Mouse (Mus musculus): ENCODE data around the gene Krtap10-4. TPM values are rescaled to one million over a fixed set of nuclear protein-coding genes. Genes with fewer than 3 reads are reported as not detected.
"Not testable (repeated sequence)": the region's sequence is repeated elsewhere in the genome, so short reads cannot be mapped to it uniquely, and the experiment has no call there.

Gene Krtap10-4
- polyA plus RNA-seq, 1 experiment from 2014 or later: not detected

DNA sequence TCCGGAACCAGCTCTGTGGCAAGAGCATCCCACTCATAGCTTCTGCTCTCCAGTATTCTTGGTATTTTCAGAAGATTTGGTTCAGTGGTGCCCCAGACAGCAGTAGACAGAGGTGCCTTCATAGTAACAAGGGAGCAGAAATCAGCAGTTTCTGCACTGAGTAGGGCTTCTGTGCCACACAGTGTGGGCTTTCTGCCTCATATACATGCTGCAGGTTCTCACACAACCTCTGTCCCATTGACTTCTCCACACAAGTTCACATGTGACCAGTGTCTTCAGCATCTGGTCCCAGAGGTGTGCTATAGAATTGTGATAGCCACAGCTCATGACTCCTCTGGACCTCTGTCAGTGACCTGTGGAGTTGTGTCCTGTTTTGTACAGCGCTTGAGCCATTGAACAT is 38.3 kb downstream of the Krtap10-4 start:
- Histone ChIP-seq H3K9ac (ENCODE audit: low read length) (no peak overlapping the region), H3K36me3 (ENCODE audit: control insufficient read depth, insufficient read depth, low read length) (no peaks in the 10 kb centered on the region), H3K27ac (replicated peaks in 1 of 2; ENCODE audit: control insufficient read depth in 1 of 2, insufficient read depth in 1 of 2, low read depth in 2 of 2, low read length in 2 of 2) (no peak overlapping the region), H3K27me3 (ENCODE audit: control insufficient read depth, insufficient read depth, low read length) (no peaks in the 10 kb centered on the region), H3K4me3 (ENCODE audit: control insufficient read depth in 1 of 2, insufficient read depth in 1 of 2, low read depth in 1 of 2, low read length in 2 of 2) (no peak overlapping the region), H3K9me3 (ENCODE audit: control insufficient read depth, low read length) (no peaks in the 10 kb centered on the region), H3K4me2 (ENCODE audit: low read length) (no peak overlapping the region), H3K4me1 (ENCODE audit: control insufficient read depth in 2 of 2, insufficient read depth in 2 of 2, low read length in 2 of 2) (no peaks in the 10 kb centered on the region)
- no peak for ATAC-seq (ENCODE audit: insufficient number of reproducible peaks, insufficient read depth, low FRiP score, low read depth)
- WGBS: 69% methylated on average over 2 of the region's 2 CpGs

DNA sequence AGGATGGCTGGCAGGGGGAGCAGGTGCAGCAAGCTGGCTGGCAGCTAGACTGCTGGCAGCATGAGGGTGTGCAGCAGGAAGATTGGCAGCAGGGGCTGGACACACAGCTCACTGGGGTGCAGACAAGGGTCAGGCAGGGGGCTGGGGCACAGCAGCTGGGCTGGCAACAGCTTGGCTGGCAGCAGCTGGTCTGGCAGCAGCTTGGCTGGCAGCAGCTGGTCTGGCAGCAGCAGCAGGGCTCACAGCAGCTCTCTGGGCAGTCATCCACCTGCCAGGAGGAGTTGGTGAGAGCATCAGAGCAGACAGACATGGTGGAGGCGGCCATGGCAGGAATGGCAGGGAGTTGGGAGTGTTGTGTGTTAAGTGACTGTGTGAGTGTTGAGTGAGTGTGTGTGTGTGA is 39.0 kb downstream of the Krtap10-4 start, which contains the start of gene Gm7137:
Gene Gm7137, minus strand, starts transcription at position 325 of the 400 bp plus-strand sequence.
- H3K4me3 ChIP-seq (ENCODE audit: control insufficient read depth in 1 of 2, insufficient read depth in 1 of 2, low read depth in 1 of 2, low read length in 2 of 2); H3K4me2 ChIP-seq (ENCODE audit: low read length); H3K9me3 ChIP-seq (ENCODE audit: control insufficient read depth, low read length); H3K27ac ChIP-seq (replicated peaks in 1 of 2; ENCODE audit: control insufficient read depth in 1 of 2, insufficient read depth in 1 of 2, low read depth in 2 of 2, low read length in 2 of 2); H3K36me3 ChIP-seq (ENCODE audit: control insufficient read depth, insufficient read depth, low read length); ATAC-seq (ENCODE audit: insufficient number of reproducible peaks, insufficient read depth, low FRiP score, low read depth); H3K27me3 ChIP-seq (ENCODE audit: control insufficient read depth, insufficient read depth, low read length); H3K4me1 ChIP-seq (ENCODE audit: control insufficient read depth in 2 of 2, insufficient read depth in 2 of 2, low read length in 2 of 2); H3K9ac ChIP-seq (ENCODE audit: low read length): not testable (repeated sequence)
- 20% methylated on average over 1 of the region's 1 CpGs for WGBS

GRCm38 (mm10) chr10:77783396-77783795 is 43.5 kb downstream of the Krtap10-4 start:
- not testable (repeated sequence) for H3K27me3 ChIP-seq (ENCODE audit: control insufficient read depth, insufficient read depth, low read length); H3K9ac ChIP-seq (ENCODE audit: low read length); ATAC-seq (ENCODE audit: insufficient number of reproducible peaks, insufficient read depth, low FRiP score, low read depth); H3K4me1 ChIP-seq (ENCODE audit: control insufficient read depth in 2 of 2, insufficient read depth in 2 of 2, low read length in 2 of 2); H3K4me2 ChIP-seq (ENCODE audit: low read length); H3K27ac ChIP-seq (replicated peaks in 1 of 2; ENCODE audit: control insufficient read depth in 1 of 2, insufficient read depth in 1 of 2, low read depth in 2 of 2, low read length in 2 of 2); H3K36me3 ChIP-seq (ENCODE audit: control insufficient read depth, insufficient read depth, low read length); H3K9me3 ChIP-seq (ENCODE audit: control insufficient read depth, low read length); H3K4me3 ChIP-seq (ENCODE audit: control insufficient read depth in 1 of 2, insufficient read depth in 1 of 2, low read depth in 1 of 2, low read length in 2 of 2)
- WGBS: 21% methylated on average over 1 of the region's 3 CpGs

- H3K27ac ChIP-seq (replicated peaks in 1 of 2; ENCODE audit: control insufficient read depth in 1 of 2, insufficient read depth in 1 of 2, low read depth in 2 of 2, low read length in 2 of 2): not testable (repeated sequence)
Measured at GRCm38 (mm10) chr10:77782442-77782841, 44.5 kb downstream of the Krtap10-4 start, which contains the start of gene Gm3250. Gene Gm3250 (minus strand): TSS chr10:77782542.

DNA sequence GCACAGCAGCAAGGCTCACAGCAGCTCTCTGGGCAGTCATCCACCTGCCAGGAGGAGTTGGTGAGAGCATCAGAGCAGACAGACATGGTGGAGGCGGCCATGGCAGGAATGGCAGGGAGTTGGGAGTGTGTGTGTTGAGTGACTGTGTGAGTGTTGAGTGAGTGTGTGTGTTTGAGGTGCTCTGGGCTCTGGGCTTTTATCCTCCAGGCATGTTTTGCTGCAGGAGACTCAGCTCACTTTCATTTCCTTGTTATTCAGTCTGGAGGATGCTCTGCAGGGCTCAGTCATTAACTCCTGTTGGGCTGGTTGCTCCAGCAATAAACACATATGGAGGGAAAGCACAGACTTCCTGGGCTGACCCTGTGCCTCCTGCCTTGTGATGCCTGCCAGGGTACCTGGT is 50.1 kb downstream of the Krtap10-4 start, which contains the start of gene Gm7138:
Gene Gm7138, minus strand, starts transcription at position 101 of the 400 bp plus-strand sequence.
- 50% methylated on average over 1 of the region's 1 CpGs for WGBS
- not testable (repeated sequence) for ATAC-seq (ENCODE audit: insufficient number of reproducible peaks, insufficient read depth, low FRiP score, low read depth); H3K4me3 ChIP-seq (ENCODE audit: control insufficient read depth in 1 of 2, insufficient read depth in 1 of 2, low read depth in 1 of 2, low read length in 2 of 2); H3K27me3 ChIP-seq (ENCODE audit: control insufficient read depth, insufficient read depth, low read length); H3K36me3 ChIP-seq (ENCODE audit: control insufficient read depth, insufficient read depth, low read length); H3K27ac ChIP-seq (replicated peaks in 1 of 2; ENCODE audit: control insufficient read depth in 1 of 2, insufficient read depth in 1 of 2, low read depth in 2 of 2, low read length in 2 of 2); H3K9ac ChIP-seq (ENCODE audit: low read length); H3K4me2 ChIP-seq (ENCODE audit: low read length); H3K9me3 ChIP-seq (ENCODE audit: control insufficient read depth, low read length); H3K4me1 ChIP-seq (ENCODE audit: control insufficient read depth in 2 of 2, insufficient read depth in 2 of 2, low read length in 2 of 2)

More at GRCm38 (mm10) chr10:77782442-77782841, 44.5 kb downstream of the Krtap10-4 start, which contains the start of gene Gm3250:
- H3K9me3 ChIP-seq (ENCODE audit: control insufficient read depth, low read length); H3K9ac ChIP-seq (ENCODE audit: low read length); ATAC-seq (ENCODE audit: insufficient number of reproducible peaks, insufficient read depth, low FRiP score, low read depth); H3K4me1 ChIP-seq (ENCODE audit: control insufficient read depth in 2 of 2, insufficient read depth in 2 of 2, low read length in 2 of 2); H3K27me3 ChIP-seq (ENCODE audit: control insufficient read depth, insufficient read depth, low read length); H3K36me3 ChIP-seq (ENCODE audit: control insufficient read depth, insufficient read depth, low read length); H3K4me2 ChIP-seq (ENCODE audit: low read length); H3K4me3 ChIP-seq (ENCODE audit: control insufficient read depth in 1 of 2, insufficient read depth in 1 of 2, low read depth in 1 of 2, low read length in 2 of 2): not testable (repeated sequence)
- WGBS: no CpG with 5 or more reads among the region's 1 CpGs

Other genes with a start within 250 kb of the Krtap10-4 start
- 128 and 133 TPM in 2 replicates for gene Pttg1ip, start 245.4 kb downstream of the Krtap10-4 start, polyA plus RNA-seq (2014; fragmentation: Nextera tagmentation; extraction: Ambion mirVana)
- 144 and 156 TPM in 2 replicates for gene Sumo3, start 221.0 kb downstream of the Krtap10-4 start, polyA plus RNA-seq (2014; fragmentation: Nextera tagmentation; extraction: Ambion mirVana)
- gene Gm49325, start 220.9 kb downstream of the Krtap10-4 start, polyA plus RNA-seq (2014; fragmentation: Nextera tagmentation; extraction: Ambion mirVana): 2.9 TPM in 1 of 2 replicates, not detected in the other
- gene Ube2g2, start 204.8 kb downstream of the Krtap10-4 start, polyA plus RNA-seq (2014; fragmentation: Nextera tagmentation; extraction: Ambion mirVana): 50.4 and 53.0 TPM in 2 replicates
- 0.09 TPM in 1 of 2 replicates, not detected in the other for gene Tspear, start 140.5 kb downstream of the Krtap10-4 start, polyA plus RNA-seq (2014; fragmentation: Nextera tagmentation; extraction: Ambion mirVana)
- gene Gm19402, start 136.3 kb downstream of the Krtap10-4 start, polyA plus RNA-seq (2014; fragmentation: Nextera tagmentation; extraction: Ambion mirVana): not detected in 2 replicates
- not detected in 2 replicates for gene Gm9508, start 129.9 kb downstream of the Krtap10-4 start, polyA plus RNA-seq (2014; fragmentation: Nextera tagmentation; extraction: Ambion mirVana)
- gene Gm10272, start 120.5 kb downstream of the Krtap10-4 start, polyA plus RNA-seq (2014; fragmentation: Nextera tagmentation; extraction: Ambion mirVana): not detected in 2 replicates
- not detected in 2 replicates for gene Gm10024, start 115.6 kb downstream of the Krtap10-4 start, polyA plus RNA-seq (2014; fragmentation: Nextera tagmentation; extraction: Ambion mirVana)
- not detected in 2 replicates for gene Gm10142, start 111.3 kb downstream of the Krtap10-4 start, polyA plus RNA-seq (2014; fragmentation: Nextera tagmentation; extraction: Ambion mirVana)
- gene Krtap12-1, start 106.5 kb downstream of the Krtap10-4 start, polyA plus RNA-seq (2014; fragmentation: Nextera tagmentation; extraction: Ambion mirVana): not detected in 2 replicates
- not detected in 2 replicates for gene Gm10100, start 100.6 kb downstream of the Krtap10-4 start, polyA plus RNA-seq (2014; fragmentation: Nextera tagmentation; extraction: Ambion mirVana)
- gene Gm18596, start 84.5 kb downstream of the Krtap10-4 start, polyA plus RNA-seq (2014; fragmentation: Nextera tagmentation; extraction: Ambion mirVana): not detected in 2 replicates
- not detected in 2 replicates for gene Gm9736, start 75.7 kb downstream of the Krtap10-4 start, polyA plus RNA-seq (2014; fragmentation: Nextera tagmentation; extraction: Ambion mirVana)
- gene Gm3233, start 67.4 kb downstream of the Krtap10-4 start, polyA plus RNA-seq (2014; fragmentation: Nextera tagmentation; extraction: Ambion mirVana): not detected in 2 replicates
- gene Gm3238, start 55.8 kb downstream of the Krtap10-4 start, polyA plus RNA-seq (2014; fragmentation: Nextera tagmentation; extraction: Ambion mirVana): not detected in 2 replicates
- not detected in 2 replicates for gene Gm7138, start 50.2 kb downstream of the Krtap10-4 start, polyA plus RNA-seq (2014; fragmentation: Nextera tagmentation; extraction: Ambion mirVana)
- gene Gm3250, start 44.6 kb downstream of the Krtap10-4 start, polyA plus RNA-seq (2014; fragmentation: Nextera tagmentation; extraction: Ambion mirVana): not detected in 2 replicates
- not detected in 2 replicates for gene Gm7137, start 38.9 kb downstream of the Krtap10-4 start, polyA plus RNA-seq (2014; fragmentation: Nextera tagmentation; extraction: Ambion mirVana)
- not detected in 2 replicates for gene Gm9639, start 32.0 kb downstream of the Krtap10-4 start, polyA plus RNA-seq (2014; fragmentation: Nextera tagmentation; extraction: Ambion mirVana)
- gene Gm19668, start 28.0 kb downstream of the Krtap10-4 start, polyA plus RNA-seq (2014; fragmentation: Nextera tagmentation; extraction: Ambion mirVana): not detected in 2 replicates
- not detected in 2 replicates for gene Gm9507, start 15.3 kb downstream of the Krtap10-4 start, polyA plus RNA-seq (2014; fragmentation: Nextera tagmentation; extraction: Ambion mirVana)
- gene Gm2696, start 12.4 kb downstream of the Krtap10-4 start, polyA plus RNA-seq (2014; fragmentation: Nextera tagmentation; extraction: Ambion mirVana): not detected in 2 replicates
- gene Krtap10-10, start 8.9 kb upstream of the Krtap10-4 start, polyA plus RNA-seq (2014; fragmentation: Nextera tagmentation; extraction: Ambion mirVana): not detected in 2 replicates
- gene Gm36176, start 19.7 kb upstream of the Krtap10-4 start, polyA plus RNA-seq (2014; fragmentation: Nextera tagmentation; extraction: Ambion mirVana): not detected in 2 replicates
- gene Gm10318, start 25.8 kb upstream of the Krtap10-4 start, polyA plus RNA-seq (2014; fragmentation: Nextera tagmentation; extraction: Ambion mirVana): not detected in 2 replicates
- not detected in 2 replicates for gene Gm3285, start 34.9 kb upstream of the Krtap10-4 start, polyA plus RNA-seq (2014; fragmentation: Nextera tagmentation; extraction: Ambion mirVana)
- gene Lrrc3, start 75.4 kb upstream of the Krtap10-4 start, polyA plus RNA-seq (2014; fragmentation: Nextera tagmentation; extraction: Ambion mirVana): 1.2 and 1.3 TPM in 2 replicates
- 0.07 and 0.51 TPM in 2 replicates for gene Trpm2, start 143.5 kb upstream of the Krtap10-4 start, polyA plus RNA-seq (2014; fragmentation: Nextera tagmentation; extraction: Ambion mirVana)
- 18.6 and 21.1 TPM in 2 replicates for gene 1810043G02Rik, start 151.4 kb upstream of the Krtap10-4 start, polyA plus RNA-seq (2014; fragmentation: Nextera tagmentation; extraction: Ambion mirVana)
- gene Pfkl, start 183.0 kb upstream of the Krtap10-4 start, polyA plus RNA-seq (2014; fragmentation: Nextera tagmentation; extraction: Ambion mirVana): 168 and 170 TPM in 2 replicates
- not detected in 2 replicates for gene Dnmt3l, start 214.9 kb upstream of the Krtap10-4 start, polyA plus RNA-seq (2014; fragmentation: Nextera tagmentation; extraction: Ambion mirVana)
- gene Aire, start 216.5 kb upstream of the Krtap10-4 start, polyA plus RNA-seq (2014; fragmentation: Nextera tagmentation; extraction: Ambion mirVana): 0.16 TPM in 1 of 2 replicates, not detected in the other
- gene Icosl, start 242.2 kb upstream of the Krtap10-4 start, polyA plus RNA-seq (2014; fragmentation: Nextera tagmentation; extraction: Ambion mirVana): 1.5 and 2.0 TPM in 2 replicates

All from heart, embryonic 14.5 days (tissue).